Mouse (Mus musculus) CH12.LX (cell line): ENCODE results near the gene Spop. TPM values are rescaled to one million over a fixed set of nuclear protein-coding genes. Genes with fewer than 3 reads are reported as not detected.

Source experiments
- DNase-seq: peaks from one replicate; pipeline ENCODE4 v3.0.0-alpha.2; 2013; ENCODE audit errors: extremely low read depth
- H3K27ac ChIP-seq: 2 replicates; pipeline ENCODE4 v1.5.1; 2012; ENCODE audit warnings: low read depth, mild to moderate bottlenecking, control low read depth, moderate library complexity; ENCODE audit not compliant: insufficient read depth
- H3K27me3 ChIP-seq: replicated peaks from 2 replicates; pipeline ENCODE3; 2012; ENCODE audit warnings: inconsistent platforms
- H3K36me3 ChIP-seq, 2 experiments: replicated peaks in 1 of 2; 2 replicates each; pipeline versions ENCODE3 to v1.6.1; 2012; ENCODE audit warnings: inconsistent platforms in 1 of 2, low read length in 1 of 2, mild to moderate bottlenecking in 1 of 2, mixed read lengths in 1 of 2, moderate library complexity in 1 of 2; ENCODE audit not compliant: control insufficient read depth in 1 of 2, insufficient read depth in 1 of 2
- H3K4me1 ChIP-seq, 2 experiments: 2 replicates each; pipeline ENCODE4 v1.6.1; 2012; ENCODE audit warnings: inconsistent platforms in 1 of 2, moderate library complexity in 1 of 2; ENCODE audit not compliant: insufficient read depth in 2 of 2, control insufficient read depth in 1 of 2
- H3K4me2 ChIP-seq: 2 replicates; pipeline ENCODE4 v1.6.1; 2012; ENCODE audit warnings: low read depth, mild to moderate bottlenecking, control low read depth; ENCODE audit not compliant: poor library complexity, insufficient read depth, severe bottlenecking
- H3K4me3 ChIP-seq, 3 experiments: fragments of 150-350 bp in 1 of 3; sonication (generic) in 1 of 3; replicated peaks in 1 of 3; 2 replicates each; pipeline versions ENCODE3 to v1.5.1; 2011 to 2012; ENCODE audit warnings: low read depth in 2 of 3, low read length in 2 of 3, mild to moderate bottlenecking in 2 of 3, moderate library complexity in 2 of 3, control low read depth in 1 of 3, improper control_type of control experiment in 1 of 3, inconsistent platforms in 1 of 3, mixed read lengths in 1 of 3; ENCODE audit not compliant: poor library complexity in 1 of 3
- H3K79me2 ChIP-seq: replicated peaks from 2 replicates; pipeline ENCODE4 v1.6.1; 2012; ENCODE audit warnings: mild to moderate bottlenecking, moderate library complexity; ENCODE audit not compliant: control insufficient read depth, poor library complexity, insufficient read depth, severe bottlenecking; ENCODE audit errors: extremely low read depth
- H3K9ac ChIP-seq: 2 replicates; pipeline ENCODE4 v1.6.1; 2012; ENCODE audit warnings: low read depth, mild to moderate bottlenecking, control low read depth, moderate library complexity; ENCODE audit not compliant: insufficient read depth
- H3K9me3 ChIP-seq: replicated peaks from 2 replicates; pipeline ENCODE3; 2012; ENCODE audit warnings: low read length, inconsistent platforms, mixed read lengths
- CHD1 ChIP-seq: IDR thresholded peaks from 2 replicates; pipeline ENCODE4 v1.6.1; 2012; ENCODE audit warnings: low read depth, low read length, improper control_type of control experiment, inconsistent platforms
- CHD2 ChIP-seq: IDR thresholded peaks from 2 replicates; pipeline ENCODE4 v1.6.1; 2011; ENCODE audit warnings: low read length, improper control_type of control experiment
- ELF1 ChIP-seq: IDR thresholded peaks from 2 replicates; pipeline ENCODE4 v1.6.1; 2014; ENCODE audit warnings: low read depth, mild to moderate bottlenecking, inconsistent platforms, low read length, improper control_type of control experiment
- ETS1 ChIP-seq: conservative IDR thresholded peaks from 2 replicates; pipeline ENCODE4 v1.6.1; 2012; ENCODE audit warnings: low read depth, mild to moderate bottlenecking, inconsistent platforms, low read length, improper control_type of control experiment, moderate library complexity
- GABPA ChIP-seq: IDR thresholded peaks from 2 replicates; pipeline ENCODE4 v1.6.1; 2012; ENCODE audit warnings: low read depth, low read length, improper control_type of control experiment, inconsistent platforms; ENCODE audit not compliant: insufficient replicate concordance
- IRF4 ChIP-seq: IDR thresholded peaks from 2 replicates; pipeline ENCODE4 v1.6.1; 2014; ENCODE audit warnings: low read depth, mild to moderate bottlenecking, inconsistent platforms, low read length, improper control_type of control experiment
- JUN ChIP-seq: IDR thresholded peaks from 2 replicates; pipeline ENCODE4 v1.6.1; 2011; ENCODE audit warnings: low read depth, mild to moderate bottlenecking, low read length, improper control_type of control experiment, moderate library complexity; ENCODE audit not compliant: insufficient read depth
- JUND ChIP-seq: conservative IDR thresholded peaks from 2 replicates; pipeline ENCODE4 v1.6.1; 2011; ENCODE audit warnings: low read depth, low read length, improper control_type of control experiment
- MAFK ChIP-seq: IDR thresholded peaks from 2 replicates; pipeline ENCODE4 v1.6.1; 2011; ENCODE audit warnings: low read length, improper control_type of control experiment; ENCODE audit not compliant: insufficient replicate concordance
- MAX ChIP-seq: IDR thresholded peaks from 2 replicates; pipeline ENCODE4 v1.6.1; 2011; ENCODE audit warnings: low read length, improper control_type of control experiment
- MEF2A ChIP-seq: IDR thresholded peaks from 2 replicates; pipeline ENCODE4 v1.6.1; 2014; ENCODE audit warnings: low read depth, mild to moderate bottlenecking, inconsistent platforms, low read length, improper control_type of control experiment, borderline replicate concordance
- MXI1 ChIP-seq: IDR thresholded peaks from 2 replicates; pipeline ENCODE4 v1.6.1; 2011; ENCODE audit warnings: mild to moderate bottlenecking, low read depth, low read length, improper control_type of control experiment
- MYC ChIP-seq: IDR thresholded peaks from 2 replicates; pipeline ENCODE4 v1.6.1; 2011; ENCODE audit warnings: low read depth, mild to moderate bottlenecking, improper control_type of control experiment, low read length
- NELFE ChIP-seq: IDR thresholded peaks from 2 replicates; pipeline ENCODE4 v1.6.1; 2011; ENCODE audit warnings: low read depth, low read length, improper control_type of control experiment
- NRF1 ChIP-seq: IDR thresholded peaks from 2 replicates; pipeline ENCODE4 v1.6.1; 2014; ENCODE audit warnings: low read depth, mild to moderate bottlenecking, inconsistent platforms, low read length, improper control_type of control experiment, moderate library complexity
- POLR2A ChIP-seq: IDR thresholded peaks from 2 replicates; pipeline ENCODE4 v1.6.1; 2011; ENCODE audit warnings: low read depth, mild to moderate bottlenecking, improper control_type of control experiment, low read length
- POLR2AphosphoS2 ChIP-seq: IDR thresholded peaks from 2 replicates; pipeline ENCODE4 v1.6.1; 2011; ENCODE audit warnings: low read depth, low read length, improper control_type of control experiment
- RAD21 ChIP-seq: IDR thresholded peaks from 2 replicates; pipeline ENCODE4 v1.6.1; 2011; ENCODE audit warnings: low read depth, mild to moderate bottlenecking, low read length, improper control_type of control experiment, moderate library complexity
- SIN3A ChIP-seq: IDR thresholded peaks from 2 replicates; pipeline ENCODE4 v1.6.1; 2012; ENCODE audit warnings: low read length, improper control_type of control experiment, inconsistent platforms
- SMC3 ChIP-seq: IDR thresholded peaks from 2 replicates; pipeline ENCODE4 v1.6.1; 2011; ENCODE audit warnings: low read depth, low read length, improper control_type of control experiment
- UBTF ChIP-seq: IDR thresholded peaks from 2 replicates; pipeline ENCODE4 v1.6.1; 2012; ENCODE audit warnings: low read depth, mild to moderate bottlenecking, inconsistent platforms, low read length, improper control_type of control experiment, moderate library complexity
- USF1 ChIP-seq: IDR thresholded peaks from 2 replicates; pipeline ENCODE4 v1.6.1; 2014; ENCODE audit warnings: low read depth, mild to moderate bottlenecking, inconsistent platforms, low read length, improper control_type of control experiment
- dilution Hi-C: fragments of 300-500 bp; cut with MboI; formaldehyde crosslinking; loops from 2 replicates; pipeline ENCODE4 v1.14.3; 2020; ENCODE audit warnings: low sequenced_read_pairs; ENCODE audit not compliant: extremely low pct_unique_long_range_greater_than_20kb, extremely low pct_ligation_motif_present
- in situ Hi-C: fragments of 300-500 bp; cut with MboI; formaldehyde crosslinking; loops from 3 replicates; pipeline ENCODE4 v1.14.3; 2019; ENCODE audit warnings: low sequenced_read_pairs, low pct_ligation_motif_present, low pct_unique_long_range_greater_than_20kb, mixed read lengths
- polyA plus RNA-seq: library from polyadenylated mRNA; unstranded; fragments of >175 nt; gene quantifications from 2 replicates; pipeline ENCODE4 v1.2.1, GENCODE M21; 2012; ENCODE audit warnings: low read depth; ENCODE audit not compliant: insufficient read length
- total RNA-seq, 2 experiments: library from RNA; depleted of rRNA; stranded (reverse); fragments of 300-350 nt in 1 of 2; fragments of >200 nt in 1 of 2; gene quantifications; 2 replicates each; pipeline ENCODE4 v1.2.3; 2012 to 2014

The Spop gene
- total and polyA plus RNA-seq, 3 experiments: 42.7 to 103 (median 51.9) TPM

GRCm38 (mm10) chr11:95391201-95391600 lies 22.7 kb upstream of the Spop start:
- Histone ChIP-seq H3K4me2 (no peak overlapping the region), H3K27ac (no peak overlapping the region), H3K9ac (no peak overlapping the region), H3K4me1 (peaks cover 0 to 5% of the 10 kb centered on the region in 2 experiments; a peak in 2 of 4 replicates), H3K9me3 (no peaks in the 10 kb centered on the region), H3K4me3 (no peak overlapping the region), H3K27me3 (no peaks in the 10 kb centered on the region), H3K36me3 (peaks cover 51 to 74% of the 10 kb centered on the region in 2 experiments), H3K79me2 (peaks cover under 1% of the 10 kb centered on the region)
- no peak for DNase-seq
- no peak for TF ChIP-seq POLR2A
- no peak for TF ChIP-seq JUN
- TF ChIP-seq IRF4: no peak
- no peak for TF ChIP-seq JUND
- in situ Hi-C loops: loop anchor here (25.0 kb wide), 1 partner anchor 271 kb away; the partner anchor contains the start of gene Phb
- dilution Hi-C loops: no loop called here

- Histone ChIP-seq H3K27me3 (no peaks in the 10 kb centered on the region), H3K4me2 (no peak overlapping the region), H3K9me3 (no peaks in the 10 kb centered on the region), H3K36me3 (peaks cover 48 to 68% of the 10 kb centered on the region in 2 experiments), H3K4me3 (no peak overlapping the region), H3K4me1 (no peaks in the 10 kb centered on the region; a peak in 1 of 4 replicates), H3K27ac (no peak overlapping the region), H3K9ac (no peak overlapping the region), H3K79me2 (no peaks in the 10 kb centered on the region)
- DNase-seq: no peak
- TF ChIP-seq ELF1 (no peak), CHD1 (no peak), RAD21 (no peak), MYC (no peak), SIN3A (no peak), USF1 (no peak), POLR2AphosphoS2 (no peak; the same call in 1 of the 2 replicates), ETS1 (no peak), MAFK (no peak), NELFE (no peak), NRF1 (no peak), JUN (no peak), CHD2 (no peak), UBTF (no peak), GABPA (no peak), SMC3 (no peak), MAX (no peak), MEF2A (no peak), MXI1 (no peak)
- dilution Hi-C loops: no loop called here
- in situ Hi-C loops: loop anchor here (25.0 kb wide), 1 partner anchor 271 kb away; the partner anchor contains the start of gene Phb
Measured at GRCm38 (mm10) chr11:95391743-95392142, 22.1 kb upstream of the Spop start.
